Mouse (Mus musculus) myocyte (in vitro differentiated cells): ENCODE data around the gene Zfp36.

Source experiments
- CEBPB ChIP-seq: IDR thresholded peaks from 2 replicates; pipeline ENCODE4 v1.6.1; 2011; ENCODE audit warnings: mild to moderate bottlenecking, moderate library complexity; ENCODE audit not compliant: poor library complexity, insufficient read depth, severe bottlenecking
- E2F4 ChIP-seq: IDR thresholded peaks from one replicate; pipeline ENCODE4 v1.6.1; 2011; ENCODE audit warnings: mild to moderate bottlenecking, control low read depth, moderate library complexity; ENCODE audit not compliant: insufficient read depth
- MAX ChIP-seq: IDR thresholded peaks from one replicate; pipeline ENCODE4 v1.6.1; 2011; ENCODE audit warnings: low read depth, mild to moderate bottlenecking, control low read depth
- MYOD1 ChIP-seq, 3 experiments: IDR thresholded peaks; one replicate each; pipeline ENCODE4 v1.6.1; 2011; ENCODE audit warnings: control low read depth in 2 of 3, low read depth in 2 of 3, mild to moderate bottlenecking in 2 of 3, moderate library complexity in 1 of 3; ENCODE audit not compliant: insufficient read length in 2 of 3, control insufficient read depth in 1 of 3
- MYOG ChIP-seq, 3 experiments: IDR thresholded peaks; one replicate each; pipeline ENCODE4 v1.6.1; 2011; ENCODE audit warnings: control low read depth in 2 of 3, low read depth in 2 of 3, mild to moderate bottlenecking in 2 of 3; ENCODE audit not compliant: insufficient read length in 2 of 3, control insufficient read depth in 1 of 3, insufficient read depth in 1 of 3
- POLR2A ChIP-seq: IDR thresholded peaks from one replicate; pipeline ENCODE4 v1.6.1; 2011; ENCODE audit warnings: low read depth, mild to moderate bottlenecking, control low read depth, moderate library complexity; ENCODE audit not compliant: insufficient read length
- POLR2AphosphoS2 ChIP-seq: IDR thresholded peaks from one replicate; pipeline ENCODE4 v1.6.1; 2011; ENCODE audit warnings: low read depth, control low read depth; ENCODE audit not compliant: insufficient read length
- REST ChIP-seq: IDR thresholded peaks from one replicate; pipeline ENCODE4 v1.6.1; 2011; ENCODE audit warnings: mild to moderate bottlenecking, control low read depth, moderate library complexity; ENCODE audit not compliant: insufficient read depth, insufficient read length
- SRF ChIP-seq: IDR thresholded peaks from one replicate; pipeline ENCODE4 v1.6.1; 2011; ENCODE audit warnings: low read depth; ENCODE audit not compliant: control insufficient read depth, insufficient read length
- TCF3 ChIP-seq: IDR thresholded peaks from one replicate; pipeline ENCODE4 v1.6.1; 2011; ENCODE audit warnings: low read depth, control low read depth; ENCODE audit not compliant: insufficient read length
- USF1 ChIP-seq: IDR thresholded peaks from one replicate; pipeline ENCODE4 v1.6.1; 2011; ENCODE audit warnings: low read depth, mild to moderate bottlenecking, control low read depth, moderate library complexity

- TF ChIP-seq SRF, result no peak
- no peak for TF ChIP-seq USF1
- TF ChIP-seq MAX, result no peak
- TF ChIP-seq POLR2A, result no peak
- no peak for TF ChIP-seq MYOD1 (IDR thresholded peaks at IDR 0.05; ENCODE audit: control insufficient read depth in 1 of 3, insufficient read length in 2 of 3, low read depth in 2 of 3)
- TF ChIP-seq TCF3, result no peak
- TF ChIP-seq REST, result no peak
- TF ChIP-seq E2F4, result no peak
- TF ChIP-seq POLR2AphosphoS2, result no peak
- TF ChIP-seq MYOG (IDR thresholded peaks at IDR 0.05; ENCODE audit: control insufficient read depth in 1 of 3, insufficient read depth in 1 of 3, insufficient read length in 2 of 3, low read depth in 2 of 3), result no peak
- TF ChIP-seq CEBPB, result no peak
These were observed 35.4 kb downstream of the Zfp36 start for GRCm38 (mm10) chr7:28344637-28345036.
